Mouse (Mus musculus): ENCODE data around the gene Cyp4a10. TPM values are rescaled to one million over a fixed set of nuclear protein-coding genes. Genes with fewer than 3 reads are reported as not detected.

The Cyp4a10 gene
- polyA plus RNA-seq (2015; fragmentation: Nextera tagmentation; extraction: Ambion mirVana): 12.4 and 16.5 TPM in 2 replicates

GRCm38 (mm10) chr4:115518000-115518399 is at the start of gene Cyp4a10:
Gene Cyp4a10 (plus strand): TSS chr4:115518264.

DNA sequence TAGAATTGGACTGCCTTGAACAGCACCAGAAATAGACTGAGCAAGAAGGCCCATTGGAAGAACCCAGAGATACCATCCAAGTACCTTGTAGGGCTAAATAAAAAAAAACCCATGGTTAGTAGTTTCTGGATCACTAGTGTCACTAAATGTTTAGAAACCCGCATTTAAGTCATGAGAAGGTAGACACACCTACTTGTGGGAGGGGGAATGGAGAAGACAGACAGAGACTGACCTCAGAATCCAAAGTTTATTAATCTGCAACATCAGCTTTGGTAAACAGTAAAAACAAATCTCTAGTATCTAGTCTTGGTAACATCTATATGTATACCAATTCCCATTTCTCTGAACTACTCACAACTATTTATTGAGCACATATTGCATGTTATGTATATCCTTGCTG is 22.1 kb upstream of the Cyp4a10 start, which contains the start of gene Cyp4a14:
Gene Cyp4a14, minus strand, starts transcription at position 142 of the 400 bp plus-strand sequence.

GRCm38 (mm10) chr4:115563401-115563800 is 45.3 kb downstream of the Cyp4a10 start, which contains the start of gene Cyp4a31:
Gene Cyp4a31 (plus strand): TSS chr4:115563649.

Other genes starting within 250 kb of the Cyp4a10 start
- 0.14 TPM in 1 of 2 replicates, not detected in the other for gene Cyp4a12a, start 219.2 kb upstream of the Cyp4a10 start, polyA plus RNA-seq (2015; fragmentation: Nextera tagmentation; extraction: Ambion mirVana)
- gene Cyp4a12b, start 106.6 kb upstream of the Cyp4a10 start, polyA plus RNA-seq (2015; fragmentation: Nextera tagmentation; extraction: Ambion mirVana): not detected in 2 replicates
- not detected in 2 replicates for gene Cyp4a30b, start 65.7 kb upstream of the Cyp4a10 start, polyA plus RNA-seq (2015; fragmentation: Nextera tagmentation; extraction: Ambion mirVana)
- gene Cyp4a14, start 22.1 kb upstream of the Cyp4a10 start, polyA plus RNA-seq (2015; fragmentation: Nextera tagmentation; extraction: Ambion mirVana): 21.7 and 28.3 TPM in 2 replicates
- 2.7 and 4.9 TPM in 2 replicates for gene Cyp4a31, start 45.4 kb downstream of the Cyp4a10 start, polyA plus RNA-seq (2015; fragmentation: Nextera tagmentation; extraction: Ambion mirVana)
- 0.47 and 0.65 TPM in 2 replicates for gene Cyp4a32, start 82.7 kb downstream of the Cyp4a10 start, polyA plus RNA-seq (2015; fragmentation: Nextera tagmentation; extraction: Ambion mirVana)
- 25.5 and 38.0 TPM in 2 replicates for gene Cyp4b1, start 129.5 kb downstream of the Cyp4a10 start, polyA plus RNA-seq (2015; fragmentation: Nextera tagmentation; extraction: Ambion mirVana)
- 26.2 and 44.1 TPM in 2 replicates for gene Efcab14, start 219.5 kb downstream of the Cyp4a10 start, polyA plus RNA-seq (2015; fragmentation: Nextera tagmentation; extraction: Ambion mirVana)

Measured in adrenal gland, postnatal 0 days (tissue).